Mouse (Mus musculus) cerebellum, adult 2 months (tissue): ENCODE data around the gene Pnpla2. TPM values are rescaled to one million over a fixed set of nuclear protein-coding genes. Genes with fewer than 3 reads are reported as not detected.
"Not testable (repeated sequence)": the region's sequence is repeated elsewhere in the genome, so short reads cannot be mapped to it uniquely, and the experiment has no call there.

Experiments used
- DNase-seq, 2 experiments: peaks; one replicate each; pipeline ENCODE4 v3.0.0; 2021
- H3K27ac ChIP-seq: fragments of 200-500 bp; 2 replicates; pipeline ENCODE4 v1.5.1; 2012; ENCODE audit warnings: low read length, control low read depth, inconsistent platforms; ENCODE audit not compliant: insufficient read depth
- H3K27me3 ChIP-seq: fragments of 200-500 bp; 2 replicates; pipeline ENCODE4 v1.6.1; 2012; ENCODE audit warnings: inconsistent platforms, mild to moderate bottlenecking, low read length, moderate library complexity; ENCODE audit not compliant: control insufficient read depth, insufficient read depth
- H3K4me1 ChIP-seq: fragments of 200-500 bp; 2 replicates; pipeline ENCODE4 v1.6.1; 2011; ENCODE audit warnings: low read length; ENCODE audit not compliant: control insufficient read depth, insufficient read depth
- H3K4me3 ChIP-seq: fragments of 200-500 bp; replicated peaks from 2 replicates; pipeline ENCODE3; 2011; ENCODE audit warnings: mild to moderate bottlenecking, low read depth, low read length, control low read depth; ENCODE audit not compliant: insufficient read depth
- CTCF ChIP-seq: fragments of 200-500 bp; IDR thresholded peaks from 2 replicates; pipeline ENCODE4 v1.5.1; 2011; ENCODE audit warnings: low read depth, mild to moderate bottlenecking, control low read depth, low read length, moderate library complexity, borderline replicate concordance; ENCODE audit not compliant: insufficient read depth
- POLR2A ChIP-seq: fragments of 200-500 bp; IDR thresholded peaks from 2 replicates; pipeline ENCODE4 v1.6.1; 2011; ENCODE audit warnings: low read length, control low read depth, borderline replicate concordance; ENCODE audit not compliant: insufficient read depth
- WGBS: fragments of 180-500 bp; shearing (Covaris S2); methylation state at CpG from one replicate; pipeline ENCODE4 v1.1.7; 2018; 5-methylcytosine and 5-hydroxymethylcytosine counted together
- polyA plus RNA-seq: library from polyadenylated mRNA; depleted of rRNA; stranded (reverse); fragments of >200 nt; gene quantifications from 2 replicates; pipeline ENCODE4 v1.2.3, GENCODE M21; 2012; rRNA removed

Pnpla2 gene
- 46.8 and 51.3 TPM in 2 replicates for polyA plus RNA-seq

DNA sequence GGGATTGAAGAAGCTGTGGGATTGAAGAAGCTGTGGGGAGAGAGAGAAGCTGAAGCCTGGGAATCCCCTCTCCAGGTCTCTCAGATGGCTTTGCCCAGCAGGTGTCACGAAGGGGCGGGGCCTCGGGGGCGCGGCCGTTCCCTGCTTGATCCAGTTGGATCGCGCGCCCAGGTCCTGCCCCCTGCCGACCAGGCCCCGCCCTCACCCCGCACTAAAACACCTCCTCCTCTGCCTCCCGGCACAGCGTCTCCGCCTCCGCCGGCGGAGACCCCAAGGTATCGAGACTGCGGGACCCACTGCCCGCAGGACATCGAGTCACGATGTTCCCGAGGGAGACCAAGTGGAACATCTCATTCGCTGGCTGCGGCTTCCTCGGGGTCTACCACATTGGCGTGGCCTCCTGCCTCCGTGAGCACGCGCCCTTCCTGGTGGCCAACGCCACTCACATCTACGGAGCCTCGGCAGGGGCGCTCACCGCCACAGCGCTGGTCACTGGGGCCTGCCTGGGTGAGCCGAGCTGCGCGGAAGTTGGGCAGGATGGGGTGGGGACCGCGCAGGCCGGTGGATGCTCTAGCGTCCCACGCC is at the start of gene Pnpla2:
TSS of gene Pnpla2 (plus strand) at position 232 of the 585 bp plus-strand sequence.
- Histone ChIP-seq H3K27me3 (no peaks in the 10 kb centered on the region), H3K4me1 (peaks cover 45% of the 10 kb centered on the region), H3K4me3 (peak within 1 kb of the TSS; percentile 72), H3K27ac (peak within 1 kb of the TSS; percentile 91)
- WGBS, result under 1% methylated on average over 45 of the region's 45 CpGs
- TF ChIP-seq POLR2A (peak; percentile 75), CTCF (no peak)
- DNase-seq, result peak; percentile 89 to 90

DNA sequence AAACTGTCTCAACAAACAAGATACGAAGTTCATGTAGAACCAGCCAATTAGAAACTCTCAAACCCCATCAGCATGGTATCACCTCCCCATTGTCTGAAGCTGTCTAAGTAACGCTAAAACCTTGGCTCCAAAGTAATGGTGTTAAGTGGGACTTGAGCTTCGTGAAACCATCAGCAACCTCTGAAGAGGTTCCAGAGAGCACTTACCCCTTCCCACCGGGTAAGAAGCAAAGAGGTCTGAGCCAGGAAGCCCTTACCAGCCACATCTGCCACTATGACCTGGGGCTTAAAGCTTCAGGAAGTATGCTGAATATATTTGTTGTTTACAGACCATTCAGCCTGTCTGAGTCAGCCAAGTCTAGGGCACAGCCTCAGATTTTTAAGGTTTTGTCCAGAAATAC is 49.5 kb upstream of the Pnpla2 start:
- 72% methylated on average over 4 of the region's 4 CpGs for WGBS
- DNase-seq, result no peak
- no peak overlapping the region for H3K4me3 ChIP-seq
- TF ChIP-seq CTCF (no peak), POLR2A (no peak)
- H3K27me3 ChIP-seq, result no peaks in the 10 kb centered on the region
- peaks cover 12% of the 10 kb centered on the region for H3K4me1 ChIP-seq
- no peak overlapping the region for H3K27ac ChIP-seq

DNA sequence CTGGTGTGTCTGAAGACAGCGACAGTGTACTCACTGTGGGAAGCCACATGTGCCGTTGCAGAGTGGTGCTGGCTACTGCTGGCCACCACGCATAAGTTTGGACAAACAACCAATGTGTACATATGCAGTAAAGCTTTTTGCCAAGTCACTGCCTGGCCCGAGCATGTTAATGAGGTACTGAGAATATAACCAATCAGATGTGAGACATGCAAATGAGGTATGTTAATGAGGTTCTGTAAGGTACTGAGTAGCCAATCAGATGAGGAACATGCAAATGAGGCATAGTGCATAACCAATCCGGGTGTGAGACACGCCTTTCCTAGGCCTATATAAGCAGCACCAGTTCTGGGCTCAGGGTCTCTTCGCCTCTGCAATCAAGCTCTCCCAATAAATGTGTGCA is 47.3 kb upstream of the Pnpla2 start:
- 92% methylated on average over 7 of the region's 7 CpGs for WGBS
- not testable (repeated sequence) for DNase-seq, H3K27me3 ChIP-seq, H3K4me3 ChIP-seq, H3K27ac ChIP-seq
- peaks cover 12% of the 10 kb centered on the region for H3K4me1 ChIP-seq

DNA sequence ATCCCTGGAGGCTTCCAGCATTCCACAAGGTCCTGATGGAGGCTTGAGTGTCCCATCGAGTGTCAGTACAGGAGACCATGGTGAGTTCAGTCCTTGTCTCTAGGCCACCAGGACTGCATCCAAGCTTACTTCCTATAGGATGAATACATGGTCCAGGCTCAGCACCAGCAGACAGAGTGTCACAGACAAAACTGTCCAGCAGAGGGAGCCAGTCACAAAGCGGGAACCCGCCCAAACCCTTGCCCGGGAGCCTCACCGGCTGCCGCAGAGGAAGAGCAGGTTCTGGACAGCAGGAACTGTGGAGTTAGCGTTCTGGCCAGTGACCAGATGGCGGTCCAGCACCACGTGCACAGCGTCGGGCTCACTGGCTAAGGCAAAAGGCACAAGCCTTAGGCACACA is 46.2 kb upstream of the Pnpla2 start:
- peak overlapping the region; percentile 3; the same call in 1 of the 2 replicates for H3K27ac ChIP-seq
- peak; percentile 94 to 97 for DNase-seq
- WGBS, result under 1% methylated on average over 11 of the region's 11 CpGs

DNA sequence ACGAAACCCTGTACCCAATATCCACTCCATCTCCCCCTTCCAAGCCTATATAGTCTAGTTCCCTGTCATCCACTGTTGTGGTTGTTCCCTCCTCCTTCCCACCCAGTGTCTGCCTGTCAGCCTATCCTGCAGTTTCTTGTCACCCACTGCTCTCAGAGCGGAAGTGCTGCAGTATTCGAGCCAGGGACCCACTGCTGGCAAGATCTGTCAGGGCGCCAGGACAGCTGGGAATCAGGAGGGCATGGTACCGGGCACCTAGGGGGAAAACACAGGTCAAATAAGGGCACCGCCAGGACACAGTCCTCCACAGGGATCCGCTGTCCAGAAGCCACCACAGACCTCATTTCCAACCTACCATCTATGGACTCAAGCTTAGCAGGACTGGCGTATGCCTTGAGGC is 44.4 kb upstream of the Pnpla2 start:
- no peak overlapping the region for H3K27ac ChIP-seq
- no peak for DNase-seq
- H3K27me3 ChIP-seq, result no peaks in the 10 kb centered on the region
- H3K4me1 ChIP-seq, result peaks cover 12% of the 10 kb centered on the region
- 70% methylated on average over 8 of the region's 8 CpGs for WGBS
- no peak overlapping the region for H3K4me3 ChIP-seq
- TF ChIP-seq POLR2A, result no peak
- TF ChIP-seq CTCF, result no peak

More for the DNA sequence above, 46.2 kb upstream of the Pnpla2 start:
- Histone ChIP-seq H3K27me3 (no peaks in the 10 kb centered on the region), H3K4me3 (no peak overlapping the region), H3K4me1 (peaks cover 12% of the 10 kb centered on the region)
- TF ChIP-seq POLR2A (no peak), CTCF (peak; percentile 94)

DNA sequence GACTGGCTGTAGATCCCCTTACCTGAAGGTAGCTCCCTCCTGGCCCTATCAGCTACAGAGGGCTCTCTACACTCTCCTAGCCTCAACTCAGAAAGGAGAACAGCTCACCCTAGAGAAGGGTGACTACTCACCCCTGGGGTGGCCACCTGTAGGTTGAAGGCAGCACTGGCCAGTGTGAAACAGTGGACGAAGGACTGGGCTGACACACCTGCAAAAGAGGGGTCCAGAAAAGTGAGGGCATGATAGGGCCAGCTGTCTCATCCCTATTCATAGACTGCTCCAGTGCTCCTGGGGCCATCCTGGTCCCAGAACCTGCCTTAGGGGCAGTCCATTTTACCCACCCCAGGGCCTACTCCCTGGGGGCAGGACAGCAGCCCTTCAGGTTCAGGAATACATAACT is 43.3 kb upstream of the Pnpla2 start:
- Histone ChIP-seq H3K4me1 (peaks cover 12% of the 10 kb centered on the region), H3K4me3 (no peak overlapping the region), H3K27me3 (no peaks in the 10 kb centered on the region), H3K27ac (no peak overlapping the region)
- TF ChIP-seq CTCF (no peak), POLR2A (no peak)
- DNase-seq, result no peak
- 90% methylated on average over 1 of the region's 1 CpGs for WGBS

DNA sequence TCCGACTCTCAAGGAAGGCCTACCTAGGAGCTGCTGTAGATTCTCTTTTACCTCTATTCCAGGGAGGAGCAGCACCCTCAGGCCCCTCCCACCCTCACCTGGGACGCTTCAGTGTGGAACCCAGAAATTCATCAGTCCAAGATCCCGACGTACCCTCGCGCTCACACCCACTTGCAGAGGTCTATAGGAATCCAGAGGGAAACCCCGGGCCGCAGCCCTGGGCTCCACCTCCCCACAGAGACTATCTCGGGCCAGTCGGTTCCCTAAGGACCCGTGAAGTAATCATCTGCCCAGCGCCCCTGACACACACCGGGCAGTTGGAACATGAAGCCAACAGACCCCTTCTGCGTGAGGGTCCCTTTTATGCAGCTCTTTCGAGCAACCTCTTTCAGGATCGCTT is 41.7 kb upstream of the Pnpla2 start:
- TF ChIP-seq POLR2A (no peak), CTCF (no peak)
- no peak for DNase-seq
- H3K27ac ChIP-seq, result peak overlapping the region; percentile 85
- H3K4me1 ChIP-seq, result peaks cover 12% of the 10 kb centered on the region
- H3K4me3 ChIP-seq, result peak overlapping the region; percentile 73
- H3K27me3 ChIP-seq, result no peaks in the 10 kb centered on the region
- WGBS, result 3% methylated on average over 16 of the region's 16 CpGs

DNA sequence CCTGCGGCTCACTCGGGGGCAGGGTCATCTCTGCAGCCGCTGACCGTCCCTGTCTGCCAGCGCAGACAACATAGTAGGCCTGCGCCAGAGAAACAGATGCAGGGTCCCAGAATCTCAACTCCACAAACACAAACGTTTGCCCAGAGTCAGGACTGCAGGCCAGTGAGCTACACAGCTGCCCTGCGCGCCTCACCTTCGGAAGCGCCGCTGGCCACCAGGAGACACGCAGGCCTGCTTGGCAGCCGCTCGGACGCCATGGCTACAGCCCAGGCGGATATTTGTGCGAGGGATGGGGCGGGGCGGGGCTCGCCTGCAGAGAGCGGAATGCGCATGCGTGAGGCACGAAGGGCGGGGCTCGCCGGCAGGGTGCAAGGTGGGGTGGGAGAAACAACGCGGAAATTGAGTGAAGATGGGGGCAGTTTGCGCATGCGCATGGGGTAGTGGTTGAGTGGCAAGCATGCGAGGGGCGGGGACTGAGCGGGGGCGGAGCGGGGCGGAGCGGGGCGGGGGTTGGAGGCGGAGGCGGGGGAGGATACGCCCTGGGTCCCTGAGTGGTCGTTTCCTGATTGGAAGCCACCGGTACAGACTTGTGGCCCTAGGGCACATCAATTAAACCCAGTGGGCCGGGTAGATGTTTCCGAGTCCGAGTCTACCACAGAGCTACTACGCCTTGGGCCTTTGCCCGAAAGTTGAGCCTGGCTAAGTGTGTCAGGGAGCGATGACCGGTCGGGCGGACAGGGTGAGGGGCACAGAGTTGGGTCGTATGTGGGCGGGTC is 41.0 kb upstream of the Pnpla2 start, which contains the start of gene Gatd1:
TSS of gene Gatd1 (minus strand) at position 328 of the 776 bp plus-strand sequence.
- Histone ChIP-seq H3K4me3 (peak within 1 kb of the TSS; percentile 79), H3K4me1 (peaks cover 15% of the 10 kb centered on the region), H3K27ac (peak within 1 kb of the TSS; percentile 85), H3K27me3 (no peaks in the 10 kb centered on the region)
- DNase-seq, result peak; percentile 99
- TF ChIP-seq CTCF (0 out of 2 replicates have a peak, but pooled peaks have one; percentile 13), POLR2A (peak; percentile 93)
- WGBS, result under 1% methylated on average over 56 of the region's 56 CpGs
